Mouse (Mus musculus) embryonic facial prominence, embryonic 12.5 days (tissue): Measurements from ENCODE around the gene Sgtb. TPM values are rescaled to one million over a fixed set of nuclear protein-coding genes. Genes with fewer than 3 reads are reported as not detected.

Experiments
- ATAC-seq: fragments of 200-750 bp; cut with Nextera tagmentation; 2 replicates; pipeline ENCODE4 v1.8.0; 2017; ENCODE audit not compliant: insufficient number of reproducible peaks, insufficient read depth, low FRiP score, low TSS enrichment
- H3K27ac ChIP-seq: fragments of 300-500 bp; sonication (generic); 2 replicates; pipeline ENCODE4 v1.5.1; 2016; ENCODE audit warnings: mild to moderate bottlenecking
- H3K27me3 ChIP-seq: fragments of 300-500 bp; sonication (generic); 2 replicates; pipeline ENCODE4 v1.6.1; 2016; ENCODE audit warnings: mild to moderate bottlenecking, moderate library complexity
- H3K36me3 ChIP-seq: fragments of 300-500 bp; sonication (generic); 2 replicates; pipeline ENCODE4 v1.6.1; 2016; ENCODE audit warnings: mild to moderate bottlenecking
- H3K4me1 ChIP-seq: fragments of 300-500 bp; sonication (generic); 2 replicates; pipeline ENCODE4 v1.6.1; 2016
- H3K4me2 ChIP-seq: fragments of 300-500 bp; sonication (generic); replicated peaks from 2 replicates; pipeline ENCODE4 v1.6.1; 2016; ENCODE audit warnings: mild to moderate bottlenecking, moderate library complexity
- H3K4me3 ChIP-seq: fragments of 300-500 bp; sonication (generic); 2 replicates; pipeline ENCODE4 v1.5.1; 2016; ENCODE audit warnings: mild to moderate bottlenecking
- H3K9ac ChIP-seq: fragments of 300-500 bp; sonication (generic); 2 replicates; pipeline ENCODE4 v1.6.1; 2016; ENCODE audit warnings: mild to moderate bottlenecking, moderate library complexity
- H3K9me3 ChIP-seq: fragments of 300-500 bp; sonication (generic); 2 replicates; pipeline ENCODE4 v1.6.1; 2016; ENCODE audit warnings: mild to moderate bottlenecking, moderate library complexity
- WGBS: fragments of 180-500 bp; shearing (Covaris S2); methylation state at CpG from one replicate; pipeline ENCODE4 v1.1.7; 2016; 5-methylcytosine and 5-hydroxymethylcytosine counted together
- polyA plus RNA-seq: library from polyadenylated mRNA; unstranded; fragments of >200 nt; fragmentation: Nextera tagmentation; extraction: Ambion mirVana; gene quantifications from 2 replicates; pipeline ENCODE4 v1.2.1, GENCODE M21; 2016

The Sgtb gene
- polyA plus RNA-seq, 1 experiment from 2014 or later: 9.6 TPM

DNA sequence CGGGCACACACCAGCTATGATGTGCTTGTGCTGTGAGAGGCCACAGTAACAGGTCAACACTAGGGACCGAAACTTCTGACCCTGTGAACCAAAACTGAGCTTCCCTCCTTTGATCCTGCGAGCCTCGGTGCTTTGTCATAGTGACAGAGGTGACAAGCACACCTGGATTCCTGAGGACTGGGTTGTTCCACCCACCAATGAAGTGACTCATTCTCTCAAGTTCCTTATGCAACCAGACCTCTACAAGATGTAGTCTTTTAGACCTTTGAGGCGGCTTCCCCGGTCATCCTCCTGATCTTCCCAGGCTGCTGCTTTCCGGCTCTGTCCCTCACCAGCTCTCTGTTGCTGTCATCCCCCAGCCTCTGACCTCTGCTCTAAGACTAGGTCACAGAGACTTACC is 27.0 kb upstream of the Sgtb start:
- Histone ChIP-seq H3K9ac (no peak overlapping the region), H3K27me3 (no peaks in the 10 kb centered on the region), H3K36me3 (no peaks in the 10 kb centered on the region), H3K4me3 (no peak overlapping the region), H3K9me3 (no peaks in the 10 kb centered on the region), H3K4me2 (no peak overlapping the region), H3K4me1 (no peaks in the 10 kb centered on the region), H3K27ac (no peak overlapping the region)
- ATAC-seq: no peak
- 88% methylated on average over 7 of the region's 7 CpGs for WGBS

DNA sequence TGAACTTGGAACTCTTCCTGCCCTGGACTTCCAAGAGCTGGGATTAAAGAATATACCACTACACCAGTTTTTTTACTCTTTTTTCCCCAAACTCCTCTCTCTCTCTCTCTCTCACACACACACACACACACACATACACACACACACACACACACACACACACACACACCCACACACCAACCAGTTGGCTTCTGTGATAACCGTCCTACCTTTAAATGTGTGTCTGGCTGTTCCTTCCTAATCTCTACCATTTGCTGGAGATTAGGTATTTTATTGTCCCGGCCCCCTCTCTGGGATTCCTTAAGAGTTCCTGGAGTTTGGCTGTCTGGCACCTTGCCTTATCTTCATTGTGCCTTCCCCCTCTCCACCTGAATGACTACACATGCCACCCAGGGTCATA is 24.9 kb upstream of the Sgtb start:
- no peak for ATAC-seq
- no peaks in the 10 kb centered on the region for H3K9me3 ChIP-seq
- 83% methylated on average over 2 of the region's 2 CpGs for WGBS
- H3K4me1 ChIP-seq: no peaks in the 10 kb centered on the region
- H3K4me2 ChIP-seq: no peak overlapping the region
- H3K27me3 ChIP-seq: no peaks in the 10 kb centered on the region
- H3K36me3 ChIP-seq: no peaks in the 10 kb centered on the region
- no peak overlapping the region for H3K9ac ChIP-seq
- H3K4me3 ChIP-seq: no peak overlapping the region
- H3K27ac ChIP-seq: no peak overlapping the region

DNA sequence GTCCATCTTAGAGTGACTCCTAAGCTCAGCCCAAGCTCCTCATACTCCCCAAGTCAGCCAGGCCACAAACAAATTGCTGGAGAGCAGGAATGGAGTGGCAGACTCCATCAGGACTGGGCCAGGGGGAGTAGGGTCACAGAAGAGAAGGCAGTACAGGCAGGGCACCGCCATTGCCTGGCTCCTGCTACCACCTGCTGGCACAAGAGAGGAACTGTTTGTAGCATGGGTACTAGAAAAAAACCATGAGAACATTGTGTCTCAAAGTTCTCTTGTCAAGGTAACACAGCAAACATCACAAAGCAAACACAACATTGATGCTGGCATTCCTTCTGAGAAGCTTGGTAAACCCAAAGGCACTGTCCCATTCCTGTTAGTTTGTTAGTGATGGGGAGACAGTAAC is 20.2 kb upstream of the Sgtb start:
- no peaks in the 10 kb centered on the region for H3K27me3 ChIP-seq
- H3K36me3 ChIP-seq: no peaks in the 10 kb centered on the region
- 7% methylated on average over 1 of the region's 1 CpGs for WGBS
- no peaks in the 10 kb centered on the region for H3K4me1 ChIP-seq
- no peaks in the 10 kb centered on the region for H3K9me3 ChIP-seq
- no peak overlapping the region for H3K9ac ChIP-seq
- ATAC-seq: peak; percentile 23; the same call in 1 of the 2 replicates
- H3K4me3 ChIP-seq: no peak overlapping the region
- H3K27ac ChIP-seq: no peak overlapping the region
- no peak overlapping the region for H3K4me2 ChIP-seq

DNA sequence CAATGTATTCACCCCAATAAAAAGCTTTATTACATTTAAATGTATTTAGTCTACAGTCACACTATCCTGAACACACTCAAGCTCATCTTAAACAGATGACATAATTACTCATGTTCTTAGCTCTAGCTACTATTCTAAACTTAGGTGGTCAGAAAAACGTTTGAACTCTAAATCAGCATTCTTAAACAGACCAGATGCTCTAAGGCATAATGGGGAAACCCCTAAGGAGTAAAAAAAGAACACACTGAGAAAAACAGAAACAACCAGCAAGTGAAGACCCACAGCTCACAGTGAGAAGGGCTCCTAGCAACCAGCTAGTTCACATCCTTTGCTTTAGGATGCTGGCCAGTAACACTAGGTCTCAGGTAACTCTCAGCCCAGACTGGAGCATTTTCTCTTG is 17.8 kb upstream of the Sgtb start:
- Histone ChIP-seq H3K9ac (no peak overlapping the region), H3K27ac (no peak overlapping the region), H3K4me3 (no peak overlapping the region), H3K4me1 (no peaks in the 10 kb centered on the region; the same call in 1 of the 2 replicates), H3K27me3 (no peaks in the 10 kb centered on the region), H3K4me2 (no peak overlapping the region), H3K36me3 (no peaks in the 10 kb centered on the region), H3K9me3 (no peaks in the 10 kb centered on the region)
- no peak for ATAC-seq
- 13% methylated on average over 1 of the region's 1 CpGs for WGBS

DNA sequence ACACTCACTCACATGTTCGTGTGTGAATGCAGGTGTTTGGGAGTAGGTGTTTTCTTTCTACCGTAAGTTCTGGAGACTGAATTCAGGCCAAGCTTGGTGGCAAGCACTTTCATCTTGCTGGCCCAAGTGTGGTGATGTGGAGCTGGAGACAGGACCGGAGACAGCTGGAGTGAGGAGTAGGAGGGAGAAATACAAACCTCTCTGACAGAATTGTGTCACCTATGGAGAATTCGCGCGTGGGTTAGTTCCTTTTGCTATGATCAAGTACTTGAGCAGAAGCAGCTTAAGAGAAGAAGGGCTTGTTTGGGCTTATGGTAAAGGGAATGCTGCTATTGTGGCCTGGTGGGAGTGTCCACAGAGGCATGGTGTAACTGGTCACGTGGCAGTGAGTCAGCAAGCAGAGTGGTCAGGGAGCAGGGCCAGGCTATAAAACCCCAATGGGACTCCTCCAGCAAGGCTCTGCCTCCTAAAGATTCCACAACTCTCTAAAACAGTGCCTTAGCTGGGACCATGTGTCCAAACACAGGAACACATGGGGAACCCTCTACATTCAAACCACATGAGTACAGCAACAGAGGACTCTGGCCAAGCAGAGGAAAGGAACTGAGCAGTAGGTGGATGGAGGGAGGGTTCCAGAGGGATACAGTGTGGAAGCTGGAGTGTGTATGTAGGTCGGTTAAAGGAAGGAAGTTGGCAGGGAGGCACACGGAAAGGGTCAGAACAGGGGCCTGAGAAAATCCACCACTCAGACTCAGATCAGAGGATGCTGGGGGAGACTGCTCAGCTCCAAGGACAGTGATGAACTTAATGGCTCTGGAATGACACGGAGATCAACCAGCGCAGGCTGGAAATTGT is 14.8 kb upstream of the Sgtb start:
- Histone ChIP-seq H3K4me2 (no peak overlapping the region), H3K9ac (no peak overlapping the region)
- ATAC-seq: no peak

GRCm38 (mm10) chr13:104095955-104096354 is 13.6 kb upstream of the Sgtb start:
- 59% methylated on average over 7 of the region's 7 CpGs for WGBS
- Histone ChIP-seq H3K9me3 (no peaks in the 10 kb centered on the region), H3K36me3 (no peaks in the 10 kb centered on the region), H3K4me2 (no peak overlapping the region), H3K27me3 (no peaks in the 10 kb centered on the region), H3K9ac (no peak overlapping the region), H3K27ac (no peak overlapping the region), H3K4me3 (no peak overlapping the region), H3K4me1 (no peaks in the 10 kb centered on the region; the same call in 1 of the 2 replicates)
- no peak for ATAC-seq

More for the DNA sequence above, 14.8 kb upstream of the Sgtb start:
- Histone ChIP-seq H3K27ac (no peak overlapping the region), H3K9me3 (no peaks in the 10 kb centered on the region), H3K36me3 (no peaks in the 10 kb centered on the region), H3K27me3 (no peaks in the 10 kb centered on the region), H3K4me3 (no peak overlapping the region), H3K4me1 (no peaks in the 10 kb centered on the region; the same call in 1 of the 2 replicates)
- WGBS: 81% methylated on average over 11 of the region's 11 CpGs

GRCm38 (mm10) chr13:104097190-104097589 is 12.4 kb upstream of the Sgtb start:
- Histone ChIP-seq H3K36me3 (no peaks in the 10 kb centered on the region), H3K9ac (no peak overlapping the region), H3K4me1 (no peaks in the 10 kb centered on the region; the same call in 1 of the 2 replicates), H3K27me3 (no peaks in the 10 kb centered on the region), H3K4me3 (no peak overlapping the region), H3K4me2 (no peak overlapping the region), H3K9me3 (no peaks in the 10 kb centered on the region), H3K27ac (no peak overlapping the region)
- ATAC-seq: no peak
- 94% methylated on average over 7 of the region's 7 CpGs for WGBS

DNA sequence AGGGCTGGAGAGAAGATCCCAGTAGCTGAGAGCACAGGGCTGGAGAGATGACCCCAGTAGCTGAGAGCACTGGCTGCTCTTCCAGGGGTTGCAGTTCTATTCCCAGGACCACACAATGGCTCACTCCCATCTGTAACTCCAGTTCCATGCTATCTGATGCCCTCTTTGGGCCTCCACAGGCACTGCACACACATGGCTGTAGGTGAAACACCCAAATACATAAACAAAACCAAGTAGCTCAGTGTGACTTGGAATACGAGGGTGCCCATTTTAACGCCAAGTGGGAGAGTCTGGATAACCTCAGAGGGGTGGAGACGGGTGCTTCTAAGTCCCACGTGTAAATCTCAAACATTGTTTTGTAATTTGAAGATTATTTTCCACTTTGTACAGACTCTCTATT is 9.1 kb upstream of the Sgtb start:
- 87% methylated on average over 4 of the region's 4 CpGs for WGBS
- no peak overlapping the region for H3K4me3 ChIP-seq
- no peak overlapping the region for H3K9ac ChIP-seq
- no peaks in the 10 kb centered on the region; the same call in 1 of the 2 replicates for H3K4me1 ChIP-seq
- 0 out of 2 replicates have a peak, but pooled peaks cover 2% of the 10 kb centered on the region for H3K9me3 ChIP-seq
- no peak overlapping the region for H3K4me2 ChIP-seq
- H3K27me3 ChIP-seq: no peaks in the 10 kb centered on the region
- no peaks in the 10 kb centered on the region for H3K36me3 ChIP-seq
- no peak for ATAC-seq
- no peak overlapping the region for H3K27ac ChIP-seq

DNA sequence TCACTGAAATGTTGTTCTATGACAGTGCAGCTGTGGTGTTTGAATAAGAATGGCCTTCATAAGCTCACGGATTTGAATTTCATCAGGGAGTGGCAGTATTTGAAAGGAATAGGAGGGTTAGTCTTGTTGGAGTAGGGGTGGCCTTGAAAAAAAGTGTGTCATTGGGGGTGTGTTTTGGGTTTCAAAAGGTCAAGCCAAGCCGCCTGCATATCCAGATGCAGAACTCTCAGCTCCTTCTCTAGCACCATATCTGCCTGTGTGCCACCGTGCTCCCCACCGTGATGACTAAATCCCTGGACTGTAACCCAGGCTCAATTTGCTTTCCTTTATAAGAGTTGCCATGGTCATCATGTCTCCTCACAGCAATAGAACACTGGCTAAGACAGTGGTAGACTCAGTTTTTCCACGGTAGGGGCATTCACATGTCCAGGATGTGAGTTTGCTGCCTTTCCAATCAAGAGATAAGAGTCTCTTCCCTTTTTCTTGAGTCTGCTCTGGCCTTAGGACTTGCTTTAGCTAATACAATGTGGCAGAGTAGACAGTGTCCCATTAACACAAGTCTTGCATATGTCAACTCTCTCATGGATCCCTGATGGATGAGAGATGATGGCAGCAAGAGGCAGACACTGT is 7.8 kb upstream of the Sgtb start:
- Histone ChIP-seq H3K4me1 (no peaks in the 10 kb centered on the region), H3K36me3 (no peaks in the 10 kb centered on the region), H3K27ac (no peak overlapping the region), H3K4me3 (no peak overlapping the region), H3K9me3 (0 out of 2 replicates have a peak, but pooled peaks cover 2% of the 10 kb centered on the region), H3K9ac (no peak overlapping the region), H3K4me2 (no peak overlapping the region), H3K27me3 (no peaks in the 10 kb centered on the region)
- ATAC-seq: no peak
- WGBS: 86% methylated on average over 5 of the region's 5 CpGs

- Histone ChIP-seq H3K27ac (no peak overlapping the region), H3K36me3 (0 out of 2 replicates have a peak, but pooled peaks cover under 1% of the 10 kb centered on the region)
Measured at GRCm38 (mm10) chr13:104108651-104109287, 772 bp upstream of the Sgtb start.

DNA sequence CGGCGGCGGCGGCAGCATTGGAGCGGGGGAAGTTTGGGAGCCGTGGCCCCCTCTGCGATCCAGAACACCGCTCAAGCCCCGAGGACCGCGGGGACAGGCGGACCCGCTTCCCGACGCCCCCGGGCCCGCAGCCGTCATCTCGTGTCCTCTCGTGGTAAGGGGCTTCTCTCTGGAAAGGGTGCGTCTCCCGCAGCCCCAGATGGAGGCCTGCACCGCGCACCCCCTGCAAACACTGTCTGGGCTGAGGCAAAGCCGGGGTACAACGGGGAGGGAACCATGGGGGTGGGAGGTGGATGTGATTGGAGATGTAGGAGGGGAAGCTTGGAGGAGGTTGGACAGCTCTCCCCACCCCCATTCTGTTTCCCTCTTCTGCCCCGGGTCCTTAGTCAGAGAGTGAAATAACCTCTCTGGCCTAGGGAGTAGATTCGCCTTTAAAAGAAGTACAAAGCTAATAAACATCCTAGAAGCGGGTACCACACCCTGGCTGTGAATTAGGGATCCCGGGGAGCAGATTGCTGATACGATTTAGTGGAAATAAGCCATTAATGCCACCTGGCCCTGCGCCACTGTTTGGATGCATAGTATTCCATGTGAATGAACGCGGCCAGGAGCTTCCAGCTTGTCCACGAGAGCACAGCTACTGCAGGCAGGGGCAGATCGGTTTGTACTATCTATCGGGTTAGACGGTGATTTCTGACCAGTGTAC is 428 bp downstream of the Sgtb start:
- under 1% methylated on average over 38 of the region's 38 CpGs for WGBS
- no peak overlapping the region for H3K27ac ChIP-seq
- H3K4me1 ChIP-seq: 0 out of 2 replicates have a peak, but pooled peaks cover 10% of the 10 kb centered on the region

More at GRCm38 (mm10) chr13:104108651-104109287, 772 bp upstream of the Sgtb start:
- Histone ChIP-seq H3K4me2 (peak overlapping the region; percentile 89), H3K4me1 (0 out of 2 replicates have a peak, but pooled peaks cover 10% of the 10 kb centered on the region), H3K9me3 (0 out of 2 replicates have a peak, but pooled peaks cover 1% of the 10 kb centered on the region), H3K9ac (peak overlapping the region; percentile 59), H3K27me3 (no peaks in the 10 kb centered on the region), H3K4me3 (peak overlapping the region; percentile 80)
- WGBS: 2% methylated on average over 24 of the region's 24 CpGs
- ATAC-seq: 0 out of 2 replicates have a peak, but pooled peaks have one; percentile 2

More for the DNA sequence above, 428 bp downstream of the Sgtb start:
- no peaks in the 10 kb centered on the region for H3K27me3 ChIP-seq
- ATAC-seq: peak; percentile 86
- 0 out of 2 replicates have a peak, but pooled peaks cover 3% of the 10 kb centered on the region for H3K36me3 ChIP-seq
- no peaks in the 10 kb centered on the region for H3K9me3 ChIP-seq
- H3K4me3 ChIP-seq: peak overlapping the region; percentile 80
- peak overlapping the region; percentile 89 for H3K4me2 ChIP-seq
- H3K9ac ChIP-seq: peak overlapping the region; percentile 73
